Mouse (Mus musculus): Measurements from ENCODE around the gene Cuedc1. TPM values are rescaled to one million over a fixed set of nuclear protein-coding genes. Genes with fewer than 3 reads are reported as not detected.

Gene Cuedc1
- polyA plus RNA-seq, 1 experiment from 2014 or later, result 46.1 TPM

DNA sequence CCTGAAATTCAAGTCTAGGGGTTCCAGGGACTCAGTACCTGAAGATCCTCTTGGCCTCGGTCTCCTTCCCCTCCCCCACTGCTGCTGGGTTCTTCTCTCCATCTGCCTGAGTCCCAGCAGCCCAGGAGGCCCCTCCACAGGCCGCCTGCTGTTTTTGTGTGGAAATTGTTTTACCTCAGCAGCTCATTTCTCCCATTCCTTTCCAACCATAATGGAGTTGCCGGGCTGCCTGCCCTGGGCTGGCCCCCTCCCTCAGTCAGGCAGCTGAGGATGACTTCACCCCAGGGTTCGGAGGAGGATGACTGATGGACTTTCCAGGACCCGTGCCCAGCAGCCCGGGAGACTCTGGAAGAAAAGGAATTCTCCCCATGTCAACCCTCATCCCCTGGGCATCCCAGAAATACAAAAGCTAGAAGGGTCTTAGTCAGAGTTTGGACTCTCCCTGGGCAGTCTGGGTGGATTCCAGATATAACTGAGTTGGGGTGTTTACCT is 82.7 kb downstream of the Cuedc1 start:
- no peak overlapping the region for H3K4me3 ChIP-seq (ENCODE audit: low read depth, low read length)
- WGBS, result 9% methylated on average over 6 of the region's 6 CpGs
- H3K9me3 ChIP-seq (replicated peaks; ENCODE audit: control insufficient read depth, low read length, poor library complexity, severe bottlenecking), result no peaks in the 10 kb centered on the region
- peaks cover 19% of the 10 kb centered on the region for H3K36me3 ChIP-seq (ENCODE audit: control insufficient read depth, insufficient read depth, low read length)
- peak; percentile 54; the same call in 1 of the 2 replicates for ATAC-seq
- no peak overlapping the region for H3K27ac ChIP-seq (ENCODE audit: low read length)
- H3K27me3 ChIP-seq (ENCODE audit: control insufficient read depth, insufficient read depth, low read depth, low read length), result no peaks in the 10 kb centered on the region
- H3K9ac ChIP-seq (ENCODE audit: low read depth, low read length), result peak overlapping the region; percentile 4; the same call in 1 of the 2 replicates
- no peak overlapping the region for H3K4me2 ChIP-seq (ENCODE audit: low read length)
- peaks cover 10% of the 10 kb centered on the region for H3K4me1 ChIP-seq (ENCODE audit: control insufficient read depth, insufficient read depth, low read length)

DNA sequence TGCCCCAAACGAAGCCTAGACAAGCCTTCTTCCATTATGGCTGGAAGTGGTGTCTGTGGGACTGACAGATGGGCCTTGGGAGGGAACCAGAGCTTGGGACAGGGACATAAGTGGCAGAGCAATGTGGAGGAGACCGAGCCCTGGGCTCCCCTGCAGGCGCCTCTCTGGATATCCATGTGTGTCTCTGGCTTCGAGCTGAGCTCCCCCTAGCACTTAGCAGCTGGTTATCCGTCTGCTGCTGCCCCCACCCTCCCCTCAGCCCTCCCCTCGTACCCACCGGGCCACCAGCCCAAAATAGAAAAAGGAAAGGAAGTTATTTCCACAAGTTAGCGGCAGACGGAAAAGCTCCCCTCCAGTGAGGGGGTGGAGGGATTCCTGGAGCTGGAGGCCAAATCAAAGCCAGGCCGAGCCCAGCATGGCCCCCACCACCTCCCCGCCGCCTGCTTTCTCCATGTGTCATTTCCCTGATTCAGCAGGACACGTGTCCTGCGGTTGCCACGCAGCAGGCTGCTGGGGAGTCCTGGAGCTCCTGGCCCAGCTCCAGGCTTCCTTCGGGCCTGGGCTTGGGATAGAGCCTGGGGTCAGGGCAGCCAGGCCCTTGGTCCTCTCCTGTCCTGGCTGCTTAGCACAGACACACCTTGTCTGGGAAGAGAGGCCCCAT is 83.2 kb downstream of the Cuedc1 start:
- no peak overlapping the region for H3K4me3 ChIP-seq (ENCODE audit: low read depth, low read length)
- H3K27ac ChIP-seq (ENCODE audit: low read length), result no peak overlapping the region
- H3K4me2 ChIP-seq (ENCODE audit: low read length), result no peak overlapping the region
- no peak overlapping the region for H3K9ac ChIP-seq (ENCODE audit: low read depth, low read length)
- H3K27me3 ChIP-seq (ENCODE audit: control insufficient read depth, insufficient read depth, low read depth, low read length), result no peaks in the 10 kb centered on the region
- H3K9me3 ChIP-seq (replicated peaks; ENCODE audit: control insufficient read depth, low read length, poor library complexity, severe bottlenecking), result no peaks in the 10 kb centered on the region
- H3K4me1 ChIP-seq (ENCODE audit: control insufficient read depth, insufficient read depth, low read length), result peaks cover 10% of the 10 kb centered on the region
- WGBS, result 7% methylated on average over 14 of the region's 16 CpGs
- H3K36me3 ChIP-seq (ENCODE audit: control insufficient read depth, insufficient read depth, low read length), result peaks cover 19% of the 10 kb centered on the region
- ATAC-seq, result peak; percentile 67

DNA sequence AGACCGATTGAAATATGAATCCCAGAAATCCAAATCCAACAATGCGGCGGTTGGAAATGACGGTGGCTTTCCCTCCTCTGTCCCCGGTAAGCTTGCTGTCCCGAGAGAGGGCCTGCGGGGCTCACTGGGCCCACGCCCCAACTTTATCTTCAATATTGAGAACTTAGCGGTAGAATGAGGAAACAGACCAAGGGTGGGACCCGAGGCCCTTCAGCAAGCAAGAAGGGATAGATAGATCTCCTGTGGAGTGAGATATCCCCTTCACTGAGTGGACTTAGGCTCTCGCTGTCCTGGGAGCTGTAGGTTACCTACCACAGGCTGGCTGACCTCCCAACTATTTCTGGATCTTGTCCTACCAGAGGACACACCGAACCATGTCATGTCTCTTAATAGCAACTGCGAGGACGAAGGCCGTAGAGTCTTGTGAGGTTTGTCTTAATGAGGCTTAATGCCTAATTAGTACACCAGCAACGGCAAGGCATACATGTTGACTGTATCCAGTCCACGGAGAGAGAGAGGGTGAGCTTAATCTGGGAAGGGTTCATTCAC is 86.8 kb downstream of the Cuedc1 start:
- Histone ChIP-seq H3K9me3 (replicated peaks; ENCODE audit: control insufficient read depth, low read length, poor library complexity, severe bottlenecking) (no peaks in the 10 kb centered on the region), H3K9ac (ENCODE audit: low read depth, low read length) (no peak overlapping the region), H3K4me3 (ENCODE audit: low read depth, low read length) (no peak overlapping the region), H3K4me1 (ENCODE audit: control insufficient read depth, insufficient read depth, low read length) (peaks cover 26% of the 10 kb centered on the region), H3K36me3 (ENCODE audit: control insufficient read depth, insufficient read depth, low read length) (peaks cover 17% of the 10 kb centered on the region), H3K4me2 (ENCODE audit: low read length) (no peak overlapping the region), H3K27me3 (ENCODE audit: control insufficient read depth, insufficient read depth, low read depth, low read length) (peaks cover under 1% of the 10 kb centered on the region; the same call in 1 of the 2 replicates), H3K27ac (ENCODE audit: low read length) (no peak overlapping the region)
- 83% methylated on average over 17 of the region's 17 CpGs for WGBS
- ATAC-seq, result no peak

DNA sequence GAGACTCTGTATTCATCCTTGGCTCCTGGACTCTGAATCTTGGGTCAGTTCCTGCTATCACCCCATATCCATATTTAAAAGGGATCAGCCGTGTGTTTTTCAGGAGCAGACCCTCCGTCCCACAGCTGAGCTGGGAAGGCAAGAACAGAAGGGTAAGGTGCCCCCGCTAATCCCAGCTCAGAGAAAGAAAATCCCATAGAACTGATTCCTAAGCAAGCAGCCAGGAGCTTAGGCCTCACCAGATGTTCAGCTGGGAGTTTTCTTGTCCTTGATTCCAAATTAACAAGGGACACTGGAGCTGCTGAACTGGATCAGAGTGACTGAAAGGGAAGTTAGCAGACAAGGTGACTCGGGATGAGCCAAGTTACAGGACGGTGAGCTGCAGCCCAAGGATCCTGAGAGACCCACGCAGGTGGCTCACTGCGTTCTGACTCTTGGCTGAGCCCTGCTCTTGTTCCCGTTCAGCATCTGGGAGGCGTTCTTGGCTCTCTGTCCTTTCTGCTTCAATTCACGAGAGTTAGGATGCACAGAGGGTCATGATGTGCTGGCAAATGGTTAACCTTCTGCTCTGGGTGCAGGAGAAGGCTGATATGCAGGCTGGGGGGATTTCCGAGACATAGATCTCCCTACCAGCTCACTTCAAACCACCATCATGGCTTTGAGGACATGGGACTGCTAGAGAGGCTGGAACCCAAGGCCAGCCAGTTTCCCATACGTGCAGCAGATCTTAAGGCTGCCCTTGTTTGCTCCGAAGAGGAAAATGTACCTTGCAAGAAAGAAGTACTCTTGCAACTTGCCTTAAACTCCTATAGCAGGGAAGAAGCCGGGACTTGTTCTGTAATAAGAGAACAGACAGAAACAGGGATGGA is 88.5 kb downstream of the Cuedc1 start:
- Histone ChIP-seq H3K4me2 (ENCODE audit: low read length) (no peak overlapping the region), H3K9me3 (replicated peaks; ENCODE audit: control insufficient read depth, low read length, poor library complexity, severe bottlenecking) (no peaks in the 10 kb centered on the region), H3K27ac (ENCODE audit: low read length) (no peak overlapping the region), H3K9ac (ENCODE audit: low read depth, low read length) (peak overlapping the region; percentile 11; the same call in 1 of the 2 replicates), H3K36me3 (ENCODE audit: control insufficient read depth, insufficient read depth, low read length) (peaks cover 17% of the 10 kb centered on the region), H3K27me3 (ENCODE audit: control insufficient read depth, insufficient read depth, low read depth, low read length) (peaks cover 3% of the 10 kb centered on the region; the same call in 1 of the 2 replicates), H3K4me3 (ENCODE audit: low read depth, low read length) (no peak overlapping the region), H3K4me1 (ENCODE audit: control insufficient read depth, insufficient read depth, low read length) (peaks cover 16% of the 10 kb centered on the region)
- WGBS, result 41% methylated on average over 14 of the region's 14 CpGs
- no peak for ATAC-seq

DNA sequence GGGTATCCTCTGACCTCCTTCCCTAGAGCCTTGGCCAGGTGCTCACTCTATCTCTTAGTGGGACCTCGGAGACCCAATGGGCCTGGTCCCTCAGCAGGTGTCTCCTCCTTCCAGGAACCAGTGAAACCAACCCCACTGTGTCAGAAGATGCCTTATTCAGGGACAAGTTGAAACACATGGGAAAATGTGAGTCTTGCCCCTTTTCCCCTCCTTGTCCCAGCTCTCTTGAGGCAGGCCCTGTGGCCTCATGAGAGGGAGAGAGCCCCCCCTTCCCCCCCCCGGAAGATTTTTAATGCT is 89.0 kb downstream of the Cuedc1 start:
- 0 out of 2 replicates have a peak overlapping the region, but pooled peaks have one; percentile 43 for H3K27ac ChIP-seq (ENCODE audit: low read length)
- H3K4me3 ChIP-seq (ENCODE audit: low read depth, low read length), result no peak overlapping the region
- H3K4me2 ChIP-seq (ENCODE audit: low read length), result no peak overlapping the region
- no peak overlapping the region for H3K9ac ChIP-seq (ENCODE audit: low read depth, low read length)
- peaks cover 7% of the 10 kb centered on the region for H3K27me3 ChIP-seq (ENCODE audit: control insufficient read depth, insufficient read depth, low read depth, low read length)
- peaks cover 16% of the 10 kb centered on the region for H3K4me1 ChIP-seq (ENCODE audit: control insufficient read depth, insufficient read depth, low read length)
- H3K36me3 ChIP-seq (ENCODE audit: control insufficient read depth, insufficient read depth, low read length), result peaks cover 17% of the 10 kb centered on the region
- no peak; the same call in 1 of the 2 replicates for ATAC-seq
- WGBS, result 15% methylated on average over 2 of the region's 2 CpGs
- no peaks in the 10 kb centered on the region for H3K9me3 ChIP-seq (replicated peaks; ENCODE audit: control insufficient read depth, low read length, poor library complexity, severe bottlenecking)

DNA sequence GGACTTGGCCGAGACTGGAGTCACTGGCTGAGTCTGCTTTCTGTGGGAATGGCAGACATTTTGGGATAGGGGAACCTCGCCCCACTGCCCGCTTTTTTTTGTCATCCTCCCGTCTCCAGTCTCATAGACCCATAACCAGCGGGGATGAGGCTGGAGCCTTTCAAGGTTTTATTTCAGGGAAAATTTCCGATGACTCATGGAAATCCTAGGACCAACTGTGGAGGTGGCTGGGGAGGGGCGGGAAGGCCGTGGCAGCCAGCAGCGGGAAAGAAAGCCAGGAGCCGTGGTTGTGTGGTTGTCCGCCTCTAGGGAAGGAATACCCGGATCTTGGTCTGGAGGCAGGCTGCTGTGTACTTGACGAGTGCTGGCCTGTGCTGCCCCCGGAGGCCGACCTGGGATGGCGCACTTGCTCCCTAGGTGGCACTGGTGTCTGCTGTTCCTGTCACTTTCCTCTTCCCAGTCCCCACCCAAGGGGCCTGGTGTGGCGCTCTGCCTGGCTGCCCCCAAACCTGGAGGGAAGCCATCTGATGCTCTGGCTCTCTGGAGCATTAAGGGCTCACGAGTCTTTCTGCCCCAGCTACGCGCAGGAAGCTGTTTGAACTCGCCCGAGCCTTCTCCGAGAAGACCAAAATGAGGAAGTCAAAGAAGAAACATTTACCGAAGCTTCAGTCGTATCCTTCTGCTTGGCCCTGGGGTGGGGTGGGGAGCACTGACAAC is 89.7 kb downstream of the Cuedc1 start:
- H3K27ac ChIP-seq (ENCODE audit: low read length), result peak overlapping the region; percentile 62
- peak overlapping the region; percentile 49 for H3K4me2 ChIP-seq (ENCODE audit: low read length)
- H3K36me3 ChIP-seq (ENCODE audit: control insufficient read depth, insufficient read depth, low read length), result peaks cover 14% of the 10 kb centered on the region
- no peaks in the 10 kb centered on the region for H3K9me3 ChIP-seq (replicated peaks; ENCODE audit: control insufficient read depth, low read length, poor library complexity, severe bottlenecking)
- peaks cover 16% of the 10 kb centered on the region for H3K4me1 ChIP-seq (ENCODE audit: control insufficient read depth, insufficient read depth, low read length)
- WGBS, result 7% methylated on average over 25 of the region's 25 CpGs
- ATAC-seq, result peak; percentile 85
- peaks cover 14% of the 10 kb centered on the region for H3K27me3 ChIP-seq (ENCODE audit: control insufficient read depth, insufficient read depth, low read depth, low read length)
- H3K9ac ChIP-seq (ENCODE audit: low read depth, low read length), result peak overlapping the region; percentile 39
- no peak overlapping the region; the same call in 1 of the 2 replicates for H3K4me3 ChIP-seq (ENCODE audit: low read depth, low read length)

DNA sequence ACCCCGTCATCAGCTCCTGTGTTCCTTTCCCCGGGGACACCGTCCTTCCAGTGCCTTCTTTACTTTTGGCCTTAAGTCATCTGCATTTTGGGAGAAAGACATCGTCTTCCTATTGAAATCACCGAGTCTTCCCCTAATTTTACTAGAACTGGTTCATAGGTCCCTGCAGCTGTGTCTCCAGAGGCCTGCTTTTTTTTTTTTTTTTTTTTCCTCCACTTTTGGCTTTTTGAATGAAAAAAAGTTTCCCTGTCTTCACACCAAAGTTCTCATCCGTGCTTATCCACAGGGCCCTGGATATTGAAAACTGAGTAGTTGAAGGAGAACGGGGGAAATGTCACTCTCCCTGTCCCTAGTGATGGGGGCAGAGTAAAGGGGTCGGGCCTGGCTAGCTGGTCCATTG is 90.4 kb downstream of the Cuedc1 start:
- H3K36me3 ChIP-seq (ENCODE audit: control insufficient read depth, insufficient read depth, low read length), result peaks cover 11% of the 10 kb centered on the region
- no peaks in the 10 kb centered on the region for H3K9me3 ChIP-seq (replicated peaks; ENCODE audit: control insufficient read depth, low read length, poor library complexity, severe bottlenecking)
- peaks cover 21% of the 10 kb centered on the region for H3K27me3 ChIP-seq (ENCODE audit: control insufficient read depth, insufficient read depth, low read depth, low read length)
- ATAC-seq, result no peak
- H3K9ac ChIP-seq (ENCODE audit: low read depth, low read length), result no peak overlapping the region
- H3K27ac ChIP-seq (ENCODE audit: low read length), result no peak overlapping the region
- WGBS, result 56% methylated on average over 8 of the region's 8 CpGs
- peaks cover 16% of the 10 kb centered on the region for H3K4me1 ChIP-seq (ENCODE audit: control insufficient read depth, insufficient read depth, low read length)
- H3K4me2 ChIP-seq (ENCODE audit: low read length), result peak overlapping the region; percentile 49
- H3K4me3 ChIP-seq (ENCODE audit: low read depth, low read length), result no peak overlapping the region

DNA sequence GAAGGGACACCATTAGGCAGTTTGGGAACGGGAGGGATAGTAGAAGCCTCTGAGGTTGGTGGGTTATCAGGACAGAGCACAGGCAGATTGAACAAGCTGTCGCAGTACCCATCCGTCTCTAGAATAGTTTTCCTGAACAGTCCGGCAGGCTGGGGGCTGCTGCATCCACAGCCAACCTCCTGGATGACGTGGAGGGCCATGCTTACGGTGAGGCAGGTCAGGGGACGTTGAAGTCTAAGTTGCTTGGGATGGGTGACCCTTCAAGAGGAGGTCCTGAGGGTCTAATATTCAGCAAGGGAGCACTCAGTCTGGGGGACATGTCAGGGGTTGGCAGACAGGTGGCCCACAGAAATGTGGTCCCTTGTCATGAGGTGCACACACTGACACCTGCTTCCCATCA is 90.8 kb downstream of the Cuedc1 start:
- no peak for ATAC-seq
- H3K9me3 ChIP-seq (replicated peaks; ENCODE audit: control insufficient read depth, low read length, poor library complexity, severe bottlenecking), result no peaks in the 10 kb centered on the region
- H3K36me3 ChIP-seq (ENCODE audit: control insufficient read depth, insufficient read depth, low read length), result peaks cover 7% of the 10 kb centered on the region
- no peak overlapping the region for H3K4me3 ChIP-seq (ENCODE audit: low read depth, low read length)
- no peak overlapping the region for H3K27ac ChIP-seq (ENCODE audit: low read length)
- no peak overlapping the region for H3K9ac ChIP-seq (ENCODE audit: low read depth, low read length)
- H3K27me3 ChIP-seq (ENCODE audit: control insufficient read depth, insufficient read depth, low read depth, low read length), result peaks cover 25% of the 10 kb centered on the region
- no peak overlapping the region for H3K4me2 ChIP-seq (ENCODE audit: low read length)
- 90% methylated on average over 7 of the region's 7 CpGs for WGBS
- peaks cover 16% of the 10 kb centered on the region for H3K4me1 ChIP-seq (ENCODE audit: control insufficient read depth, insufficient read depth, low read length)

All from midbrain, embryonic 16.5 days (tissue).